Comparison of ENCODE assay signal across 26 mouse cellular contexts in genomic region chr12:49897768-49898167, GRCm38 (mm10).
DNase-seq lines count a peak whose midpoint lies in the region; ATAC-seq and TF ChIP-seq lines count a peak whose summit lies in the region.
"Had no signal": no experiment of that assay in that cellular context is flagged by ENCODE, and none has a peak within 500 bp of the region (broad histone marks: within the 10 kb centered on the region; RNA-seq: fewer than 3 reads in every experiment).

No protein-coding gene starts in this region.

- no peak for TF ChIP-seq CTCF in forebrain, postnatal 0 days (IDR thresholded peaks at IDR 0.05; ENCODE audit: low read depth)

- DNase-seq in forebrain, embryonic 11.5 days (ENCODE audit: low spot score) = no peak
- DNase-seq in retina, postnatal 1 day = peak; percentile 53
- DNase-seq in retina, embryonic 14.5 days (ENCODE audit: low spot score) = no peak
- DNase-seq in forebrain, postnatal 0 days = no peak
- DNase-seq in adrenal gland, adult 2 months = no peak
- DNase-seq in left cerebral cortex, postnatal 10 days (ENCODE audit: extremely low spot score in 1 of 2, low spot score in 2 of 2) = no peak
- DNase-seq: adrenal gland, postnatal 10 days; adrenal gland, postnatal 36 days; B cell, adult 2 months; cerebellum, adult 11 months; cerebellum, adult 18-20 months; cerebellum, adult 8-10 months; cerebellum, adult 9-11 months; cerebellum, postnatal 14 days; cerebellum, postnatal 36 days; embryo, embryonic 11 days had no signal

- no peaks in the 10 kb centered on the region for H3K36me3 ChIP-seq in forebrain, embryonic 11.5 days (ENCODE audit: control insufficient read depth, insufficient read depth, low read length)
- no peaks in the 10 kb centered on the region for H3K36me3 ChIP-seq in forebrain, embryonic 12.5 days (replicated peaks)
- H3K36me3 ChIP-seq in forebrain, embryonic 15.5 days = no peaks in the 10 kb centered on the region
- no peaks in the 10 kb centered on the region for H3K36me3 ChIP-seq in forebrain, postnatal 0 days (ENCODE audit: insufficient read depth)
- H3K36me3 ChIP-seq: embryonic facial prominence, embryonic 13.5 days; embryonic facial prominence, embryonic 15.5 days; G1E had no signal

- H3K4me3 ChIP-seq in forebrain, embryonic 11.5 days (ENCODE audit: low read depth, low read length) = no peak overlapping the region
- H3K4me3 ChIP-seq in forebrain, embryonic 12.5 days (replicated peaks) = no peak overlapping the region
- no peak overlapping the region for H3K4me3 ChIP-seq in forebrain, embryonic 15.5 days
- H3K4me3 ChIP-seq in forebrain, postnatal 0 days (ENCODE audit: low read depth, low read length) = no peak overlapping the region
- H3K4me3 ChIP-seq: embryonic facial prominence, embryonic 13.5 days; embryonic facial prominence, embryonic 15.5 days; erythroblast, embryonic 14.5 days had no signal

- no peaks in the 10 kb centered on the region for H3K9me3 ChIP-seq in forebrain, embryonic 11.5 days (ENCODE audit: control insufficient read depth, low read length)
- H3K9me3 ChIP-seq in forebrain, embryonic 12.5 days = no peaks in the 10 kb centered on the region
- no peaks in the 10 kb centered on the region for H3K9me3 ChIP-seq in forebrain, embryonic 15.5 days
- H3K9me3 ChIP-seq in forebrain, postnatal 0 days (ENCODE audit: low read length) = no peaks in the 10 kb centered on the region
- H3K9me3 ChIP-seq: embryonic facial prominence, embryonic 13.5 days; embryonic facial prominence, embryonic 15.5 days; G1E had no signal

- H3K4me2 ChIP-seq in forebrain, embryonic 11.5 days (ENCODE audit: low read depth, low read length, severe bottlenecking) = no peak overlapping the region
- H3K4me2 ChIP-seq in forebrain, embryonic 12.5 days = no peak overlapping the region
- H3K4me2 ChIP-seq in forebrain, embryonic 15.5 days (replicated peaks) = no peak overlapping the region
- no peak overlapping the region for H3K4me2 ChIP-seq in forebrain, postnatal 0 days (ENCODE audit: low read depth)
- H3K4me2 ChIP-seq: embryonic facial prominence, embryonic 13.5 days; embryonic facial prominence, embryonic 15.5 days had no signal

- WGBS in forebrain, embryonic 11.5 days = 55% methylated on average over 2 of the region's 2 CpGs
- 55% methylated on average over 2 of the region's 2 CpGs for WGBS in forebrain, embryonic 12.5 days
- 38% methylated on average over 2 of the region's 2 CpGs for WGBS in forebrain, embryonic 15.5 days
- 49% methylated on average over 2 of the region's 2 CpGs for WGBS in forebrain, postnatal 0 days

- ATAC-seq in forebrain, embryonic 11.5 days (replicated peaks; ENCODE audit: low FRiP score) = 0 out of 2 replicates have a peak, but pooled peaks have one; percentile 51
- ATAC-seq in forebrain, embryonic 12.5 days (ENCODE audit: low FRiP score) = no peak; the same call in 1 of the 2 replicates
- peak; percentile 58 for ATAC-seq in forebrain, embryonic 15.5 days (replicated peaks)
- ATAC-seq in forebrain, postnatal 0 days = peak; percentile 61; the same call in 1 of the 2 replicates
- ATAC-seq: activated CD4-positive, CD25-positive, alpha-beta regulatory T cell, adult 4 months; CD4-positive, CD25-positive, alpha-beta regulatory T cell, adult 4 months; Patski had no signal

- intact Hi-C loops in left cerebral cortex, postnatal 10 days (cut with DNase I) = no loop called here

- no peaks in the 10 kb centered on the region for H3K27me3 ChIP-seq in forebrain, embryonic 11.5 days (ENCODE audit: control insufficient read depth, insufficient read depth, low read length)
- no peaks in the 10 kb centered on the region for H3K27me3 ChIP-seq in forebrain, embryonic 12.5 days
- no peaks in the 10 kb centered on the region for H3K27me3 ChIP-seq in forebrain, embryonic 15.5 days
- H3K27me3 ChIP-seq in forebrain, postnatal 0 days (ENCODE audit: insufficient read depth, low read length) = no peaks in the 10 kb centered on the region
- H3K27me3 ChIP-seq: CH12.LX; embryonic facial prominence, embryonic 13.5 days; embryonic facial prominence, embryonic 15.5 days had no signal

- H3K9ac ChIP-seq in forebrain, embryonic 11.5 days (ENCODE audit: low read length) = no peak overlapping the region
- H3K9ac ChIP-seq in forebrain, embryonic 12.5 days = no peak overlapping the region
- H3K9ac ChIP-seq in forebrain, embryonic 15.5 days (replicated peaks) = no peak overlapping the region
- no peak overlapping the region for H3K9ac ChIP-seq in forebrain, postnatal 0 days
- H3K9ac ChIP-seq: embryonic facial prominence, embryonic 13.5 days; embryonic facial prominence, embryonic 15.5 days had no signal

- H3K27ac ChIP-seq in forebrain, embryonic 11.5 days (ENCODE audit: low read depth, low read length) = no peak overlapping the region
- H3K27ac ChIP-seq in forebrain, embryonic 12.5 days = no peak overlapping the region
- no peak overlapping the region for H3K27ac ChIP-seq in forebrain, embryonic 15.5 days (replicated peaks)
- H3K27ac ChIP-seq in forebrain, postnatal 0 days (ENCODE audit: low read depth, low read length) = no peak overlapping the region
- H3K27ac ChIP-seq: embryonic facial prominence, embryonic 13.5 days; embryonic facial prominence, embryonic 15.5 days had no signal

- no peaks in the 10 kb centered on the region for H3K4me1 ChIP-seq in forebrain, embryonic 11.5 days (replicated peaks; ENCODE audit: control insufficient read depth, insufficient read depth, low read length)
- no peaks in the 10 kb centered on the region for H3K4me1 ChIP-seq in forebrain, embryonic 12.5 days
- H3K4me1 ChIP-seq in forebrain, embryonic 15.5 days = no peaks in the 10 kb centered on the region
- no peaks in the 10 kb centered on the region for H3K4me1 ChIP-seq in forebrain, postnatal 0 days (ENCODE audit: insufficient read depth)
- H3K4me1 ChIP-seq: embryonic facial prominence, embryonic 13.5 days; embryonic facial prominence, embryonic 15.5 days had no signal
